In genomic region chr13:57930720-57931119, GRCm38 (mm10) we compare ENCODE assay signal across 27 mouse cellular contexts. TPM values are rescaled to one million over a fixed set of nuclear protein-coding genes. Genes with fewer than 3 reads are reported as not detected.
A peak's percentile ranks its signal among the peaks of the same experiment; 100 is the strongest.
DNase-seq lines count a peak whose midpoint lies in the region; ATAC-seq and TF ChIP-seq lines count a peak whose summit lies in the region.
"Had no signal": no experiment of that assay in that cellular context is flagged by ENCODE, and none has a peak within 500 bp of the region (broad histone marks: within the 10 kb centered on the region; RNA-seq: fewer than 3 reads in every experiment).

No protein-coding gene starts in this region.

- DNase-seq in hindbrain, embryonic 11.5 days (ENCODE audit: low spot score), result peak; percentile 55
- DNase-seq in hindbrain, embryonic 14.5 days (ENCODE audit: low spot score), result no peak
- peak; percentile 60 for DNase-seq in embryo, embryonic 10 days (ENCODE audit: low spot score)
- peak; percentile 34 for DNase-seq in embryo, embryonic 9.5 days (ENCODE audit: extremely low spot score)
- DNase-seq in limb, embryonic 10.5 days (ENCODE audit: low spot score), result no peak
- DNase-seq in thymus, adult 2 months, result no peak
- no peak for DNase-seq in gastrocnemius, adult 18-20 months (ENCODE audit: low spot score)
- no peak for DNase-seq in testis, postnatal 14 days (ENCODE audit: low spot score)
- DNase-seq: adrenal gland, postnatal 36 days; B cell, adult 2 months; forebrain, postnatal 0 days; gastrocnemius, adult 2 months; heart, postnatal 14 days; kidney, adult 18-20 months; kidney, postnatal 14 days; layer of hippocampus, postnatal 36 days; lung, adult 18-20 months; lung, postnatal 14 days; retina, postnatal 1 day; thymus, postnatal 25 days had no signal

- TF ChIP-seq POLR2A in thymus, adult 2 months (IDR thresholded peaks at IDR 0.05; ENCODE audit: control insufficient read depth, extremely low read depth, insufficient read depth, low read length, poor library complexity), result no peak

- no peaks in the 10 kb centered on the region for H3K27me3 ChIP-seq in hindbrain, embryonic 11.5 days (ENCODE audit: control insufficient read depth, insufficient read depth, low read length)
- H3K27me3 ChIP-seq in hindbrain, embryonic 14.5 days (ENCODE audit: control insufficient read depth, insufficient read depth, low read length), result no peaks in the 10 kb centered on the region
- H3K27me3 ChIP-seq in limb, embryonic 10.5 days (ENCODE audit: low read depth, poor library complexity, severe bottlenecking), result no peaks in the 10 kb centered on the region; the same call in 1 of the 2 replicates
- H3K27me3 ChIP-seq in thymus, adult 2 months (ENCODE audit: control insufficient read depth, insufficient read depth, low read length), result no peaks in the 10 kb centered on the region

- no peak overlapping the region for H3K4me3 ChIP-seq in hindbrain, embryonic 11.5 days (ENCODE audit: low read depth, low read length)
- H3K4me3 ChIP-seq in hindbrain, embryonic 14.5 days (replicated peaks; ENCODE audit: low read length), result no peak overlapping the region
- no peak overlapping the region for H3K4me3 ChIP-seq in limb, embryonic 10.5 days
- no peak overlapping the region for H3K4me3 ChIP-seq in thymus, adult 2 months (ENCODE audit: control insufficient read depth, insufficient read depth, low read length)
- H3K4me3 ChIP-seq: erythroblast, embryonic 14.5 days; gastrocnemius, adult 2 months; heart, embryonic 12.5 days; layer of hippocampus, adult 2 months; myocyte had no signal

- H3K27ac ChIP-seq in hindbrain, embryonic 11.5 days (ENCODE audit: low read depth, low read length), result 0 out of 2 replicates have a peak overlapping the region, but pooled peaks have one; percentile 13
- H3K27ac ChIP-seq in hindbrain, embryonic 14.5 days, result no peak overlapping the region
- peak overlapping the region; percentile 64; the same call in 1 of the 2 replicates for H3K27ac ChIP-seq in limb, embryonic 10.5 days
- no peak overlapping the region for H3K27ac ChIP-seq in thymus, adult 2 months (ENCODE audit: control insufficient read depth, insufficient read depth, low read length)
- H3K27ac ChIP-seq: gastrocnemius, adult 2 months; layer of hippocampus, adult 2 months had no signal

- TF ChIP-seq CTCF in thymus, adult 2 months (IDR thresholded peaks at IDR 0.05; ENCODE audit: borderline replicate concordance, control insufficient read depth, extremely low read depth, insufficient read depth, low read length, poor library complexity), result no peak

- peaks cover 8% of the 10 kb centered on the region for H3K4me1 ChIP-seq in hindbrain, embryonic 11.5 days (replicated peaks; ENCODE audit: control insufficient read depth, insufficient read depth, low read length)
- no peaks in the 10 kb centered on the region; the same call in none of the 2 replicates for H3K4me1 ChIP-seq in hindbrain, embryonic 14.5 days (replicated peaks; ENCODE audit: control insufficient read depth, insufficient read depth, low read length)
- peaks cover 19% of the 10 kb centered on the region for H3K4me1 ChIP-seq in limb, embryonic 10.5 days
- H3K4me1 ChIP-seq in thymus, adult 2 months (replicated peaks; ENCODE audit: control insufficient read depth, insufficient read depth, low read length), result no peaks in the 10 kb centered on the region
- H3K4me1 ChIP-seq: heart, embryonic 12.5 days had no signal

- H3K36me3 ChIP-seq in hindbrain, embryonic 11.5 days (ENCODE audit: control insufficient read depth, insufficient read depth, low read length), result no peaks in the 10 kb centered on the region
- no peaks in the 10 kb centered on the region for H3K36me3 ChIP-seq in hindbrain, embryonic 14.5 days (replicated peaks; ENCODE audit: control insufficient read depth, insufficient read depth)
- no peaks in the 10 kb centered on the region for H3K36me3 ChIP-seq in limb, embryonic 10.5 days
- H3K36me3 ChIP-seq in thymus, adult 2 months (ENCODE audit: control insufficient read depth, insufficient read depth, low read length), result no peaks in the 10 kb centered on the region
- H3K36me3 ChIP-seq: heart, embryonic 12.5 days had no signal

- ATAC-seq in hindbrain, embryonic 11.5 days (ENCODE audit: low FRiP score), result peak; percentile 47; the same call in 1 of the 2 replicates
- ATAC-seq in hindbrain, embryonic 14.5 days (ENCODE audit: low FRiP score), result no peak
- ATAC-seq: forebrain, postnatal 0 days had no signal

- H3K9ac ChIP-seq in hindbrain, embryonic 11.5 days (ENCODE audit: low read depth, low read length), result no peak overlapping the region
- H3K9ac ChIP-seq in hindbrain, embryonic 14.5 days, result no peak overlapping the region
- H3K9ac ChIP-seq: forebrain, postnatal 0 days; heart, embryonic 12.5 days had no signal

- H3K9me3 ChIP-seq in hindbrain, embryonic 11.5 days (ENCODE audit: control insufficient read depth, low read length), result no peaks in the 10 kb centered on the region
- no peaks in the 10 kb centered on the region for H3K9me3 ChIP-seq in hindbrain, embryonic 14.5 days (ENCODE audit: control insufficient read depth, low read length)
- no peaks in the 10 kb centered on the region for H3K9me3 ChIP-seq in limb, embryonic 10.5 days (replicated peaks)
- H3K9me3 ChIP-seq: heart, embryonic 12.5 days had no signal

- no peak overlapping the region for H3K4me2 ChIP-seq in hindbrain, embryonic 11.5 days (replicated peaks; ENCODE audit: low read depth, low read length)
- H3K4me2 ChIP-seq in hindbrain, embryonic 14.5 days (replicated peaks), result no peak overlapping the region
- H3K4me2 ChIP-seq: heart, embryonic 12.5 days; liver, embryonic 11.5 days had no signal

- 15% methylated on average over 5 of the region's 5 CpGs for WGBS in hindbrain, embryonic 11.5 days
- 19% methylated on average over 5 of the region's 5 CpGs for WGBS in hindbrain, embryonic 14.5 days
- 70% methylated on average over 5 of the region's 5 CpGs for WGBS in limb, embryonic 10.5 days
- WGBS in thymus, adult 2 months, result 78% methylated on average over 5 of the region's 5 CpGs

RNA-seq across cellular contexts. Expression of gene Spock1, which starts 22.6 kb away (rescaled TPM):
- polyA plus RNA-seq in hindbrain, embryonic 11.5 days (2014; fragmentation: Nextera tagmentation; extraction: Ambion mirVana), result 17.0 and 19.0 TPM in 2 replicates
- 104 and 118 TPM in 2 replicates for polyA plus RNA-seq in hindbrain, embryonic 14.5 days (2014; fragmentation: Nextera tagmentation; extraction: Ambion mirVana)
- polyA plus RNA-seq in limb, embryonic 10.5 days (2016; fragmentation: Nextera tagmentation; extraction: Ambion mirVana), result 0.67 and 0.93 TPM in 2 replicates
- polyA plus RNA-seq in thymus, adult 2 months (2012; rRNA removed), result 0.93 and 1.1 TPM in 2 replicates
- total RNA-seq in gastrocnemius, adult 18-20 months (2021), result under 1 TPM; 0.55 to 0.74 TPM
- total RNA-seq: common myeloid progenitor, adult 5-6 weeks; megakaryocyte, adult 5-6 weeks had no signal

Comparison
In these comparisons a context has a peak if more than half of its experiments do, and no peak if none do; other contexts are left out.
1. DNase-seq: peak in hindbrain, embryonic 11.5 days (single experiment), embryo, embryonic 10 days (single experiment) and embryo, embryonic 9.5 days (single experiment); none in hindbrain, embryonic 14.5 days (single experiment), limb, embryonic 10.5 days (single experiment), thymus, adult 2 months (single experiment), gastrocnemius, adult 18-20 months (single experiment) and testis, postnatal 14 days (single experiment).
2. H3K27ac ChIP-seq: peak in hindbrain, embryonic 11.5 days (single experiment) and limb, embryonic 10.5 days (single experiment); none in hindbrain, embryonic 14.5 days (single experiment) and thymus, adult 2 months (single experiment).